Mouse (Mus musculus) olfactory bulb, adult 2 months (tissue): ENCODE data around the gene Hmbs.

Source experiments
- CTCF ChIP-seq: fragments of 200-500 bp; IDR thresholded peaks from 2 replicates; pipeline ENCODE4 v1.5.1; 2012; ENCODE audit warnings: low read depth, mild to moderate bottlenecking, low read length, moderate library complexity; ENCODE audit not compliant: insufficient read depth
- POLR2A ChIP-seq: fragments of 200-500 bp; IDR thresholded peaks from 2 replicates; pipeline ENCODE4 v1.6.1; 2012; ENCODE audit warnings: mild to moderate bottlenecking, low read depth, low read length, moderate library complexity; ENCODE audit not compliant: insufficient read depth

DNA sequence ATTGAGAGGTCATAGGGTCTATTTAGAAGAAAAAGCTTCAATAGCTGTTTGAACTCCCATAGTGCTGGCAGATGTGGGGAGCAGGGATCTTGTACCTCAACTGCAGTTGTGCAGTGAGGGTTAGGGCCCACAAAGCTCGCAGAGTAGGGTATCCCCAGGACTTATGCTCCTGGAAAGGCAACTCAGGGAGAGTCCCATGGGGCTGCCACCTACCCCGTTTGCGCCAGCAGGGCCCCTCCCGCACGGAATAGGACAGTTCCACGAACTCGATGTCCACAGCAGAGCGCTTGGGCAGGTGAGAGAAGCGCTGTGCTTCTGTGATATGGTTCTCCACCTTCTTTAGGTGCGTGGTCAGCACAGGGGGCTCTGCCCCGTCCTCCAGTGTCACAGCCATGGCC is 57.0 kb downstream of the Hmbs start:
- no peak for TF ChIP-seq CTCF
- TF ChIP-seq POLR2A = no peak
